Mouse (Mus musculus): ENCODE measurements around the gene Ckap2.
"Not testable (repeated sequence)": the region's sequence is repeated elsewhere in the genome, so short reads cannot be mapped to it uniquely, and the experiment has no call there.

Gene Ckap2

GRCm38 (mm10) chr8:22149643-22150344, 35.8 kb downstream of the Ckap2 start:
- DNase-seq (ENCODE audit: low spot score in 2 of 2) = no peak

- no peak for DNase-seq (ENCODE audit: low spot score in 2 of 2)
These were observed 37.3 kb downstream of the Ckap2 start for GRCm38 (mm10) chr8:22148367-22148740.

DNA sequence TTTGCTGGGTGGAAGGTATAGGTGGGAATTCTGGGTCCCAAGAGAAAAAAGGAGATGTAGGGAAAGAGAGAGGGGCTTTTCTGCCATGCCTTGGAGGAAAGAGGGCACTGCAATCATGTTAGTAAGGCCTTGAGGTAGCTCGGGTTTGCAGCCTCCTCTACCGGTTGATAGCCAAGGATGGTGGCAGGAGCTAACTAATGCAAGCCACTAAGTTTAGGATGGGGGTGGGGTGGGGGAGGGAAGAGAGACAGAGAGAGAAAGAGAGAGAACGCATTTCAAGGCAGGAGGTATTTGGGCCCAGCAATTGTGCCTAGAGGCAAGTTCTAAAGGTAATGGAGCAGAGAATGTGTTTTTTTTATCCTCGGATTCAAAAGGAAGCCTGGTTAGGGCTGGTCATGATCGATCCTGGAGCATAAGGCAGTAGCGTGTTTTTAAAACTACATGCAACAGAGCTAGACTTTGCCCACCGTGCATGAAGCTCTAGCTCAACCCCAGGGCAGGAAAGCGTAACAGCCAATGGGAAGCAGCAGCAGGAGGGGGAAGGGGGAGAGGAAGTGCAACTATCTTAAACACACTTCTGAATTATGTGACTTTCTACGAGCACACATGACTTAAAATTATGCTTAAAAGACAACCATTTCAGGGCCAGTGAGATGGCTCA, 37.8 kb downstream of the Ckap2 start:
- DNase-seq (ENCODE audit: low spot score in 2 of 2) = no peak

DNA sequence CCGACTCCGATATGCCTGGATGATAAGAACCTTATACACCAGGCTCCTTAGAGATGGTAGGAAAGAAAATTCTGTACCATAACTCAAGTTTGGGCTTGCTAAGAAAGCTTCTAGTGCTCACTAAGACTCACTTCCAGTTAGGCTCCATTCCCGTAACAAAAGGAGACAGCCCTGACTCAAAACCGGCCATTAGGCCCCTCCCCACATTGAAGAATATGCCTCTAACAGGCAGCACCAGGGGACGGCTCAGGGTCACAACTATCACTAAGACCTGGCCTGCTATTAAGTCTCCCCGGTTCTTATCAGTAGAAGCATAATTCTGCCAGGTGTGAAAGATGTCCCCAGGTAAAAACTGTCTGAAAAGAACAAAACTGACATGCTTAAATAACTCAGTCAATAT, 39.8 kb downstream of the Ckap2 start:
- no peak for DNase-seq (ENCODE audit: low spot score in 2 of 2)

- no peak for DNase-seq (ENCODE audit: low spot score in 2 of 2)
These were observed 41.7 kb downstream of the Ckap2 start for GRCm38 (mm10) chr8:22143764-22144491.

GRCm38 (mm10) chr8:22142592-22142991, 43.0 kb downstream of the Ckap2 start:
- no peak for DNase-seq (ENCODE audit: low spot score in 2 of 2)

DNA sequence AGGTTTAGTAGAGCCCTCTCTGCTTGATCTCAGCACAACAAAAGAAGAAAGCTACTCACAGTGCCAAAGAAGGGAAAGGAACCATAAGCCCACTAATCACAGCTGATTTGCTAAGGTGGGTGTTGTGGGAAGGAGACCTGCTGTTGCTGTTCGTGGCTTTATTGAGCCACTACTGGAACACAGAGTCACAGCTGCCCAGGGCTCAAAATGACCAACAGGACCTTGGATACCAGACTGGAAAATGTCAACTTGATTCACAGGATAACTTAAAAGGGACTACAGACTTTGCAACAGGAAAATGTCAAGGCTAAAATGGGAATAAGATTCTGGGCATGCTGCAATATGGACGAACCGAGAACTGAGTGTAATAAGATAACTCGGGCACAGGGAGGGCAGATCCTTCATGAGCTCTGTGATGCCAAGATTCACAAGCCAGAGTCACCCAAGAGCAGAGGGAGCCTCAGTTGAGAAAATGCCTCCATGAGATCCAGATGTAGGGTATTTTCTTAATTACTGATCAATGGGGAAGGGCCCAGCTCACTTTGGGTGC, 43.7 kb downstream of the Ckap2 start:
- DNase-seq (ENCODE audit: low spot score in 2 of 2) = no peak

DNA sequence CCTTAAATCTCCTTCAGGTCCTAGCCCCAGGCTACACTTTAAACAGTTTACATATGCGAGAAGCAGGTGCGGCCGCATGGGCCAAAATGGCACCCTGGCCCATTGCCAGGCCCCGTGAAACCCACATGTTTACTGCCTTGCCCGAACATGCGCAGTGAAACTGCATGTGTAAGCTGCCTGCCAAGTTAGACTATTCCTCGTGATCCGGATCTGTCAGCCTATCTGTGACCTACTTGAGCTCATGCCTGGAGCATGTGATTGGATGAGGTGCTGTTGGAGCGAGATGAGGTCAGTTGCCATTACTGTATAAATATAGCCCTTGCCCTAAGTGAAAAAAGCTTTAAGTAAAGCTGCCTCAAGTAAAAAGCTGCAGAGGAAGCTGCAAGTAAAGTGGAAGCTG, 49.2 kb downstream of the Ckap2 start:
- DNase-seq (ENCODE audit: low spot score in 2 of 2) = not testable (repeated sequence)

GRCm38 (mm10) chr8:22134750-22135135, 50.9 kb downstream of the Ckap2 start:
- DNase-seq (ENCODE audit: low spot score in 2 of 2) = no peak

DNA sequence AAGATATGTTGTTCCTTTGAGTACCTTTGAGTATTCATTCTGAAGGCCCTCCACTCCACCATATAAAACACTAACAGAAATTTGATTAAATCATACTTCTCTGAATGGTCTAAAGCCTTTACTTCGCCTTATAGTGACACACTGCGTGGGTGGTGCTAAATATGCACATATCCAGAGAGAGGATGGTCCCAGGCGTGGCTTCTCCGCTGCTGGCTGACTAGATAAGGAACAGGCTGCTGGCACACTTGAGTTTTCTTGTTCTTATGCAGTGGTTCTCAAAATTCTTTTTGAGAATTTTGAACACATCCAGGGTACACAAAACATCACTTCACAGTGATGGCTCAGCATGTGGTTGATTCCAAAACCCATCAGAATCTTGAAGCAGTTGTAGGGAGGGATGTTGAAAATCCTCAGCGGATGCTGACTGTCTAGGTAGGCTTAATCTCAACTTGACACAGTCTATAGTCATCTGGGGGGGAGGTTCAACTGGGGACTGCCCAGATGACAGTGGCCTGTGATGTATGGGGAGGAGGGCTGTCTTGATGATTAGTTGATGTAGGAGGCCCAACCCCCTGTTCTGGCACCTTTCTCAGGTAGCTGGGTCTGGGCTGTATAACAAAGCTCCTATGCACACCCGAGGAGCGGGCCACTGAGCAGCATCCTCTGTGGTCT, 51.4 kb downstream of the Ckap2 start:
- peak in 1 of 2 experiments; percentile 55 for DNase-seq (ENCODE audit: low spot score in 2 of 2)

DNA sequence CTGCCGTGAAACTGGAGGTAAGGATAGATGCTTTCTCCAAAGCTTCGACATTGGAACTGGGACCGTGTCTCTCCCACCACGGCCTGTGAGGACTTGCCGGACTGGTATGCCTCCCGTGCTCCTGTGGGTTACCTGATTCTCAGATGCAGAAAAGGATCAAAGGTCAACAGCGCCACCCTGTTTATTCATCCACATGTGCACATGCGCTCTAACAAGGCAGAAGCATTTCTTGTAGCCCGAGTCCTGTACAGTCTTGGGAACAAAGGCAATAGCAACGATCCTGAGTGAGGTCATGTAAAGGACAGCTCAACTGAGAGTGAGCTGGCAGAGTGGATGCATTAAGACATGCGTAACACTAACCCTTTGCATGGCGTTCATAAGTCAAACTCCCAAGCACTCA, 53.6 kb downstream of the Ckap2 start:
- DNase-seq (ENCODE audit: low spot score in 2 of 2) = no peak

DNA sequence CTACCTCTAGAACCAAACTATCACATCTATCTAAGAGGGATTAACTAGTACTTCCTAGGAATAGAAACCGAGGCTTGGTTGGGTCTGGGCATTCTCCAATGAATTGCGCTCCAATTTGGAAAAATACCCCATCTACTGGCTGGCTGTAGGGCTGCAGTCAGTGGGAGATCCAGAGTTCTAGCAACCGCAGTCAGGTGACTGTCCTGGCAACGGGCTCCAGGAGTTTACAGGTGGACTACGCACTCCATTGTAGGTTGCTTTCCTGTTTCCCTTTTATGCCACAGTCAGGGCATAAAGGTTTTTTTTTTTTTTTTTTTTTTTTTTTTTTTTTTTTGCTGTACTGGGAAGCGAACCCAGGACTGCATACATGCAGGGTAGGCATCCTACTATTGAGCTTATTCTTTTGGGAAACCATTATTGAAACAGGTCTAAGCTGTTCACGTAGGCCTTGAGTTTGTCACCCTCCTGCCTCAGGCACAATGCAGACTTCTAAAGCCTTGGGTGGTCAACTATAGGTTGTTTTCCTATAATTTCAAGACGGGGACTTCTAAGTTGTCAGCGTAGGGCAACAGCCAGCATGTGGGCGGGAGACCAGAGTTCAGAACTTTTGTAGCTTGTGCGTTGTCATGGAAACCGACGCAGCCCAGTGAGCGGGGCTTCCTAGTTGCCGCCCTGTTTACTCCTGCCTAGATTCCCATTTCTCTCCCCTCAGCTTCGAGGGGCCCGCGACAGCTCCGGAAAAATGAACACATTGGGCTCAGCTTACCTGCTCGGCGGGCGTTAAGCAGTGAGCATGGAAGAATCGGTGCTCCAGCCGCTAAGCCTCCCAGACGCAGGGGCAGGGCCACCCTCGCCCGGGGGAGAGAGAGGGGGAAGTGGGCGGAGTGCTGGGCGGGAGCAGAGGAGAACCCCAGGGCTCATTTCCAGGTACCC, 61.1 kb downstream of the Ckap2 start, which contains the start of gene Nek5:
TSS of gene Nek5 (minus strand) at position 834 of the 933 bp plus-strand sequence.
- peak in 1 of 2 experiments; percentile 26 for DNase-seq (ENCODE audit: low spot score in 2 of 2)

Measured in spleen, postnatal 10 days (tissue).